Mouse (Mus musculus): ENCODE data around the gene Fgfrl1. TPM values are rescaled to one million over a fixed set of nuclear protein-coding genes. Genes with fewer than 3 reads are reported as not detected.

Gene Fgfrl1
- polyA plus RNA-seq, 1 experiment from 2014 or later = 17.4 TPM

GRCm38 (mm10) chr5:108701341-108702021, 9.3 kb downstream of the Fgfrl1 start:
- WGBS = 80% methylated on average over 10 of the region's 10 CpGs
- Histone ChIP-seq H3K4me1 (ENCODE audit: insufficient read depth, low read depth, low read length) (peaks cover 6% of the 10 kb centered on the region; the same call in 1 of the 2 replicates), H3K9me3 (ENCODE audit: low read length) (no peaks in the 10 kb centered on the region), H3K4me2 (replicated peaks; ENCODE audit: low read depth, low read length) (no peak overlapping the region), H3K27ac (ENCODE audit: low read length) (no peak overlapping the region), H3K27me3 (replicated peaks; ENCODE audit: insufficient read depth, low read length) (no peaks in the 10 kb centered on the region), H3K4me3 (ENCODE audit: low read depth, low read length) (no peak overlapping the region), H3K9ac (replicated peaks; ENCODE audit: low read depth) (no peak overlapping the region), H3K36me3 (ENCODE audit: insufficient read depth, low read length) (peaks cover 13% of the 10 kb centered on the region)
- no peak for DNase-seq (ENCODE audit: low spot score)
- TF ChIP-seq CTCF (IDR thresholded peaks at IDR 0.05) (no peak), EP300 (IDR thresholded peaks at IDR 0.05) (no peak)
- no peak for ATAC-seq

GRCm38 (mm10) chr5:108703754-108704626, 11.8 kb downstream of the Fgfrl1 start:
- Histone ChIP-seq H3K4me3 (ENCODE audit: low read depth, low read length) (no peak overlapping the region), H3K9ac (replicated peaks; ENCODE audit: low read depth) (no peak overlapping the region), H3K27ac (ENCODE audit: low read length) (no peak overlapping the region), H3K4me1 (ENCODE audit: insufficient read depth, low read depth, low read length) (peaks cover 6% of the 10 kb centered on the region; the same call in 1 of the 2 replicates), H3K4me2 (replicated peaks; ENCODE audit: low read depth, low read length) (no peak overlapping the region), H3K36me3 (ENCODE audit: insufficient read depth, low read length) (peaks cover 13% of the 10 kb centered on the region), H3K27me3 (replicated peaks; ENCODE audit: insufficient read depth, low read length) (no peaks in the 10 kb centered on the region), H3K9me3 (ENCODE audit: low read length) (no peaks in the 10 kb centered on the region)
- ATAC-seq = peak; percentile 35; the same call in 1 of the 2 replicates
- TF ChIP-seq CTCF (IDR thresholded peaks at IDR 0.05) = no peak
- WGBS = 69% methylated on average over 12 of the region's 12 CpGs
- DNase-seq (ENCODE audit: low spot score) = peak; percentile 23

- Histone ChIP-seq H3K4me2 (replicated peaks; ENCODE audit: low read depth, low read length) (no peak overlapping the region), H3K4me3 (ENCODE audit: low read depth, low read length) (no peak overlapping the region), H3K9me3 (ENCODE audit: low read length) (no peaks in the 10 kb centered on the region), H3K9ac (replicated peaks; ENCODE audit: low read depth) (no peak overlapping the region), H3K4me1 (ENCODE audit: insufficient read depth, low read depth, low read length) (no peaks in the 10 kb centered on the region), H3K36me3 (ENCODE audit: insufficient read depth, low read length) (peaks cover 13% of the 10 kb centered on the region), H3K27me3 (replicated peaks; ENCODE audit: insufficient read depth, low read length) (no peaks in the 10 kb centered on the region), H3K27ac (ENCODE audit: low read length) (no peak overlapping the region)
- no peak for DNase-seq (ENCODE audit: low spot score)
- TF ChIP-seq CTCF (IDR thresholded peaks at IDR 0.05) = no peak
- no peak for TF ChIP-seq EP300 (IDR thresholded peaks at IDR 0.05)
- no peak for ATAC-seq
- 73% methylated on average over 2 of the region's 2 CpGs for WGBS
These were observed 15.6 kb downstream of the Fgfrl1 start for GRCm38 (mm10) chr5:108707758-108708157.

DNA sequence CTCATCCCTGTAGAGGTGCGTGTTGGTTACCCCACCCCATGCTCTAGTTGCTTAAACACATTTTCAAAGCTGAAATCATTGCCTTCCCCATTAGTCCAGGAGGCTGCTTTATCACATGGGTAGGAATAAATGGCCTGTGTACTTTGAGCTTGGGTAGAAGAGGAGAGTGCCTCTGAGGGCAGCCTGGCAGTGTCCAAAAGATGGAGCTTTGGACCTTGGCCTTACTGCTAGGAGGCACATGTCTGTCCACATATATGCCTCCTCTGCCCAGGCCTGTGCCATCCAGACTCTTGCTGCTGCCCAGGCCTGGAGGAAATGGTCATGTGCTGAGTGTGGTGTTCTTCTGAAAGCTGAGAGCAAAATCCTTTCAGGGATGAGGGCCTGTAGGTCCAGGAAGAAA, 16.2 kb downstream of the Fgfrl1 start:
- H3K27me3 ChIP-seq (replicated peaks; ENCODE audit: insufficient read depth, low read length) = no peaks in the 10 kb centered on the region
- 90% methylated on average over 1 of the region's 1 CpGs for WGBS
- H3K9me3 ChIP-seq (ENCODE audit: low read length) = no peaks in the 10 kb centered on the region
- H3K9ac ChIP-seq (replicated peaks; ENCODE audit: low read depth) = no peak overlapping the region
- H3K27ac ChIP-seq (ENCODE audit: low read length) = no peak overlapping the region
- no peak overlapping the region for H3K4me3 ChIP-seq (ENCODE audit: low read depth, low read length)
- peaks cover 13% of the 10 kb centered on the region for H3K36me3 ChIP-seq (ENCODE audit: insufficient read depth, low read length)
- H3K4me2 ChIP-seq (replicated peaks; ENCODE audit: low read depth, low read length) = no peak overlapping the region
- ATAC-seq (no peak), DNase-seq (ENCODE audit: low spot score) (no peak)
- TF ChIP-seq EP300 (IDR thresholded peaks at IDR 0.05) (no peak), CTCF (IDR thresholded peaks at IDR 0.05) (no peak)
- H3K4me1 ChIP-seq (ENCODE audit: insufficient read depth, low read depth, low read length) = no peaks in the 10 kb centered on the region

GRCm38 (mm10) chr5:108708981-108709731, 17.0 kb downstream of the Fgfrl1 start:
- Histone ChIP-seq H3K4me1 (ENCODE audit: insufficient read depth, low read depth, low read length) (no peaks in the 10 kb centered on the region), H3K9ac (replicated peaks; ENCODE audit: low read depth) (no peak overlapping the region), H3K4me3 (ENCODE audit: low read depth, low read length) (no peak overlapping the region), H3K27me3 (replicated peaks; ENCODE audit: insufficient read depth, low read length) (no peaks in the 10 kb centered on the region), H3K36me3 (ENCODE audit: insufficient read depth, low read length) (peaks cover 13% of the 10 kb centered on the region), H3K4me2 (replicated peaks; ENCODE audit: low read depth, low read length) (no peak overlapping the region), H3K27ac (ENCODE audit: low read length) (no peak overlapping the region), H3K9me3 (ENCODE audit: low read length) (no peaks in the 10 kb centered on the region)
- DNase-seq (ENCODE audit: low spot score) (no peak), ATAC-seq (peak; percentile 21; the same call in 1 of the 2 replicates)
- TF ChIP-seq CTCF (IDR thresholded peaks at IDR 0.05) (no peak), EP300 (IDR thresholded peaks at IDR 0.05) (no peak)
- 44% methylated on average over 6 of the region's 6 CpGs for WGBS

- TF ChIP-seq CTCF (IDR thresholded peaks at IDR 0.05) (no peak), EP300 (IDR thresholded peaks at IDR 0.05) (no peak)
These were observed 19.8 kb downstream of the Fgfrl1 start for GRCm38 (mm10) chr5:108711968-108712367.

More at GRCm38 (mm10) chr5:108711968-108712367, 19.8 kb downstream of the Fgfrl1 start:
- Histone ChIP-seq H3K4me2 (replicated peaks; ENCODE audit: low read depth, low read length) (no peak overlapping the region), H3K4me3 (ENCODE audit: low read depth, low read length) (no peak overlapping the region), H3K9me3 (ENCODE audit: low read length) (no peaks in the 10 kb centered on the region), H3K27me3 (replicated peaks; ENCODE audit: insufficient read depth, low read length) (no peaks in the 10 kb centered on the region), H3K9ac (replicated peaks; ENCODE audit: low read depth) (no peak overlapping the region), H3K27ac (ENCODE audit: low read length) (no peak overlapping the region), H3K36me3 (ENCODE audit: insufficient read depth, low read length) (no peaks in the 10 kb centered on the region), H3K4me1 (ENCODE audit: insufficient read depth, low read depth, low read length) (no peaks in the 10 kb centered on the region)
- DNase-seq (ENCODE audit: low spot score) = no peak
- ATAC-seq = no peak
- WGBS = 77% methylated on average over 6 of the region's 6 CpGs

Measured in lung, postnatal 0 days (tissue).